Mouse (Mus musculus): Measurements from ENCODE around the gene Sectm1b.
A peak's percentile ranks its signal among the peaks of the same experiment; 100 is the strongest.
"Not testable (repeated sequence)": the region's sequence is repeated elsewhere in the genome, so short reads cannot be mapped to it uniquely, and the experiment has no call there.

The Sectm1b gene

DNA sequence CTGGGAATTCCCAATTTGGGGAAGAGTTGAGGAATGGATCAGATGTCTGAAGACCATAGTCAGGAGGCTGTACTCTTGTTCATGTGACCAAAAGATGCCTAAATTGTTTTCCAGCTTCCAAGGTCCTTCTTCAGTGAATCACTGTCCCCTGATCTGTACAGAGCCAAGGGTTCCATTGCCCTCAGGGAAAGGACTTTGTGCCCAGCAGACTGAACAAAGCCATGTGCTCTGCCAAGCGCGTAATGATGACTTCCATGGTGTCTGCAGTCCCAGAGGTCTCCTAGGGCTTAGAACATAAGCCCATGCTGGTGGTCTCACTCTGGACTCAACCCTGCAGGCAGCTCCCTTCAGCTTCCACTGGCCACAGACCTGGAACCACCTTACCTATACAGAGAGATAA lies 4.5 kb upstream of the Sectm1b start:
- DNase-seq = no peak

DNA sequence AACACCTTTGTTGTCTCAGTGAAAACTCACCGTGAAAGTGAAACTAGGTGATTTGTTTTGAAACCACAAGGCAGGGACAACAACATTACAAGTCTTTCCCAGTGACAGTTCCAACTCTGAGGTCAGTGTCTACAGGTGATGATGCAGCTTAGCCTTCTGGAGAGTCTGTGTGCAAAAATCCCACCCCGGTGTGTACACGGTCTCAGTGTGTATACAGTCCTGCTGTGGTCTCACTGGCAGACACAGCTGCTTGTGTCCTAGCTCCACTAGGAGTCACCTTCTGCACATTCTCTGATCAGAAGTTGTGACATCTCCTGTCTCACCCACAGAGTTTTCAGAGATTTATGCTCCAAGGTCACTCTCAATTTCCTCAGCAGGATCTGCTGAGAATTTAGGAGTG lies 828 bp upstream of the Sectm1b start:
- no peak for DNase-seq

DNA sequence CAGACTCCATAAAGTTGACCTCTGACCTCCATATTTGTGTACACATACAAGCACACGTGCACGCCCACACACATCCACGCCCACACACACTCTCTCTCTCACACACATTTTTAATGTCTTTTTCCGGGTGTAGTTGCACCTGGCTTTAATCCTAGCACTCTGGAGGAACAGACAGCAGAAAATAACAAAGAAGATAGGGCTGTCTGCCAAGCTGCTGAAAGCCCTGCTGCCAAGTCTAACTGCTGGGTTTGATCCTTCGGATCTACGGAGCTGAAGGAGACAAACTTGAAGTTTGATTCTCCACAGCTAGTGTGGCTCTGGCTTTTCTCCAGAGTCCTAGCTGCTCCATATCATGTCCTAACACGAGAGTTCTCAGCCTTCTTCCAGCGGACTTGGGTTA lies 1.8 kb downstream of the Sectm1b start:
- DNase-seq = no peak

- DNase-seq = not testable (repeated sequence)
Measured at GRCm38 (mm10) chr11:121060401-121061067, 2.8 kb downstream of the Sectm1b start.

DNA sequence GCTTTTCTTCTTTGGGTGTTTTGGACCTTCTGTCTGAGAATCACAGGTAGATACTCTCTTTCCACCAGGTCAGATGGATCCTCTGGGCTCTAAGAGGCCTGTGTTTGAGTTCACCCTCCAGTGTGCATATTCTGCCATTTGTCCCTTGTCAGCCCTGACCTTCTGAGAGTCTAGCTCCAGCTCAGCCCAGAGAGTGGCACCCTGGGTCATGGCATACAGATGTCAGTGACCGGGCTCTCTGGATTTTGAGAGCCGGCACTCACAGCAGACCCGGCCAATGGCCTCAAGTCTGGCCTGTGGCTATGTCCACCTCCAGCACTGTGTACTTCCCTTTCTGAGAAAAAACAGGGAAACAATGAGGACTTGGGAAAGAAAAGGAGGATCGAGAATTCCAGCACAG lies 3.9 kb downstream of the Sectm1b start:
- no peak for DNase-seq

DNA sequence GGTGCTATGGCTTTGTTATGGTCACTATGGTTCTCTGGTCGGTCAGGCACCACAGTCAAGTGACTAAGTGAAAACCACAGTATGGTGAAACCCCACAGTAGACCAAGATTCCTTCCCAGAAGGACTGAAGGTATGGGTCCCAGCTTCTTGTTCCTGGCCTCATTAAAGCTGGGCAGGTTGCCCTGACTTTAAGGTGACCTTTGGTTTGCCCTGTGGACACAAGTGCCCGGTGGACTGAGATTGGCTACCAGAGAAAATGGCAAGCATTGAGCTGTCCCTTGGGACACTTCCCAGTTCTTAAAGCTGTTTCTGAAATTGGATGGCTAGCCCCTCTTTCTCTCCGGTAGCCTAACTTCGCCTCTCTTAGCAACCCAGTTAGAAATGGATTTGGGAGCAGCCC lies 4.4 kb downstream of the Sectm1b start:
- no peak for DNase-seq

DNA sequence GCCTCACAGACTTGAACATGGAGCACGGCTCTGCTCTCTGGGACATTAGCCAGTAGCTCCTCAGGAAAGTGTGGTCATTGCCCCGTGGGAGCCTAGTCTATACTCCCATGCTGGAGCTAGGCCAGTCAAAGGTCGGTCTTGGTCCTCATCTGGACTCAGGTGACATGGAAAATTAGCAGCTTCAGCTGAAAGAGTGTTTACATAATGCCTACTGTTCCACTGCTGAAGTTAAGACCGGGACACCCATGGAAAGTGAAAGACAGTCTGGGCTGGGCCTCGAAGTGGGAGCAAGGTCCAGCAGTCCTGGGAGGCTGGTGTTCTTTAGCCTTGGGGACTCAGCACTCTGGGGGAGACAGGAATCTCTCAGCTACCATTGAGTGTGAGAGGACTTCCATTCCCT lies 5.2 kb downstream of the Sectm1b start:
- DNase-seq = no peak

DNA sequence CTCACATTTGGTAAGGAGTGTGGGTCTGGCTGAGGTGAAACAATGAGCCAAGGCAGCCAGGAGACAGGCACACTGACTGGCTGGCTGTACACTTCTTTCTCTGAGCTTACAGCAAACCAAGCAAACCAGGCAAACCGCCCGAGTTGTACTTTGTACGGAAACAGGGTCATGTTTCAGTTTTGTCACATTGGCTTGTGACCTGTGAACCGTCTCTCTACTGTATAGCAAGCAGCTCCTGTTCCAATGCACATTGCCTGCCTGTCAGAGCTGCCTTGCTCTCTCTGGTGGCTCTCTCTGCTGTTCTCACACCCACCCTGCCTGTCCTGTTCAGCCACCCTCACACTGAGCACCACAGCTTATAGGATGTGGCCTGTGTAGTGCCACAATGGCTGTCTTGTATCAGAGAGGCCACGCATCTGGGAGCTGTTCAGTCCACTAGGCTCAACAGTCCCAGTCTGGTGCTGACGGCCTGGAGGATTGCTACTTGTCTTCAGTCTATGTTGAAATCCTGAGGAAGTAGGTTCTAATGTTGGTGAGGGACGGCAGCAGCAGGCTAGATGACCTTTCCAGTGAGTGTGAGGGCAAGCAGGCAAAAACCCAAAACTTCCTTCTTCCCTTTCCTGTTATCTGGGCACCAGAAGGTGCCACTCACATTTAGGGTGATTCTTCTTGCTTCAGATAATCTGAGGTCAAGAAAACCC lies 6.7 kb downstream of the Sectm1b start:
- DNase-seq = no peak

DNA sequence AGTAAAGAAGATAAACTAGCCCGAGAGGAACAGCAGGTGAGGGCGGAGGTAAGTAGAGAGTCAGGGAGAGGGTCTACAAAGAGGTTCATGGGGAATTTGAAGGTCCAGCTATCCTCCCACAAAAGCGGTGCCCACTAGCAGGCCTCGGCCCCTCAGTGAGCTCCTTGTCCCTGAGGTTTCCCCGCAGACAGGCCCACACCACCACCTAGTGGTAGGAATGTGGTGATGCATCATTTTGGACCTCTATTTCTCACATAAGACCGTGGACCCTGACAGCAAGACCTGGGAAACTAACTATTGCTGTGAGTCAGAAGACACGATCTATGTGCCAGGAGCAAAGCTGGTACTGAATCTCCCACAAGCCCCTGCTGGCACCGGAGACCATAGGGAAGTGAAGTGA lies 9.8 kb downstream of the Sectm1b start:
- peak; percentile 79 for DNase-seq

DNA sequence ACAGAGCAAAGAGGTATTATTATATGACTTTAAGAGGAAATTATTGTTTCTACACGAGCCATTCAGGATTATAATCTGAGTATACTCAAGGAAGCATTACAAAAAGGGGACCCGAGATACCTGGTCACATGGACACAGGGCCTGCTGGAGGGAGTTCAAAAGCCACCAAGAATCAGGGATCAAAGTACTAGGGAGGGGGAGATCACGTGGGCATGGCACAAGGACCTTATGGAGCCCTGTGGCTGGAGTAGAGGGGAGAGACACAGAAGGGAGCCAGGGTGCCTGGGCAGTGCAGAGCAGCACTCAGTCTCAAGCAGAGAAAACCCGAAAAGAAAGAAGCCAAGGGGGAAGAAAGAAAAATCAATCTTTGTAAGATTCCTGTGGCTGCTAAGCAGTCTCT lies 11.0 kb downstream of the Sectm1b start:
- DNase-seq = no peak

DNA sequence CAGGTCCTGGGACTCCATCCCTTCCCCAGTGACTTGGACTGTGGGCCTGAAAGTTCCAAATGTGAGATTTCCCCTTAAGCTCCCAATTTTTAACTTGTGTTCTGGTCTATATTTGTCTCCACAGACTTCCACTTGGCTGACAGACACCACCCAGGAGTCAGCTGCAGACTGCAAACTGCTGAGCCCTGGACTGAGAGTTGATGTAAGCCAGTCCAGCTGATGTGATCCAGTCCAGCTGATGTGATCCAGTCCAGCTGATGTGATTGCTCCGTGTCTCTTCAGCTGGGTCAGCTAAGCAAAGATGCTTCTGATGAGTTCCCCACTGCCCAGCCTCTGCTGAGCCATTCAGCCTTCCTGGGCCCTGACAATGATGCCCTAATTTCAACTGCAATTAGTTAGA lies 11.6 kb downstream of the Sectm1b start:
- no peak for DNase-seq

DNA sequence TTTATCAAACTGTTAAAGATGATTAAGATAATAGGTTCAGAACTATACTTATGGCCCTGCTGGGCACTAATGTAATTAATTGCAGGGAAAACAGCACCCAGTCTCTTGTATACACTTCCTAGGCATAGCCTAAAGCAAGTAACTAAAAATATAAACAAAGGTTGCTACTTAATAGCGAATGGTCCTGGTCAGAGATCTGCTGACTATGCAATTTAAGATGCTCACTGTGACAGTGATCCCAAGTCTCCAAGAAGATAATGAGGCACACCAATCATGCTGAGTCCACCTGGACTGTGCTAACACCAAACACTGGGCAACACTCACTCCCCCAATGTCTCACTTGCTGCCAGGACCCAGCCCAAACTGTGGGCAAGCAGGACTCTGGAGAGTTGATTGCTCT lies 13.5 kb downstream of the Sectm1b start:
- DNase-seq = no peak

GRCm38 (mm10) chr11:121047826-121048399 lies 15.5 kb downstream of the Sectm1b start:
- DNase-seq = no peak

- DNase-seq = no peak
Measured at GRCm38 (mm10) chr11:121045286-121045685, 18.1 kb downstream of the Sectm1b start.

- not testable (repeated sequence) for DNase-seq
Measured at GRCm38 (mm10) chr11:121043025-121043424, 20.3 kb downstream of the Sectm1b start.

- DNase-seq = no peak
Measured at GRCm38 (mm10) chr11:121042480-121042879, 20.9 kb downstream of the Sectm1b start.

- no peak for DNase-seq
Measured at GRCm38 (mm10) chr11:121041636-121042035, 21.7 kb downstream of the Sectm1b start.

DNA sequence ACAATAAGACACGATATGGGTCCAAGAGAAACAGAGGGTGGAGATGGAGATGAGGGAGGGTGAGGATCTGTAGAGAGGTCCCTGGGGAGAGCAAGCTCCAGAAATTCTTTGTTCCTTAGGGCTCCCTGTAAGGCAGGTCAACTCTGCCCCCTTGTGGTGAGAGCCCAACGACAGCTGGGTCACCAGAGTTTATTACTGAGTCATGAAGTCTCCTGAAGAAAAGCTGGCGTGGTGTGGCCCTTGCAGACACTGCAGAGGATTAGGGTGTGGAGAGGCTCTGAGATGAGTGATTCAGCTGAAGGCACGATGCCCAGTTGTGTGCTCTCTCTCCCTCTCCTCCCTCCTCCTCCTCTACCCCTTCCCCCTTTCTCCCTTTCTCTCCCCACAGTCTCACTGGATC lies 22.2 kb downstream of the Sectm1b start:
- peak; percentile 75 for DNase-seq

GRCm38 (mm10) chr11:121039302-121039701 lies 24.1 kb downstream of the Sectm1b start, which contains the start of gene Cd7:
Gene Cd7 (minus strand): TSS chr11:121039418.
- DNase-seq = no peak

- DNase-seq = no peak
Measured at GRCm38 (mm10) chr11:121038366-121039240, 24.8 kb downstream of the Sectm1b start.

DNA sequence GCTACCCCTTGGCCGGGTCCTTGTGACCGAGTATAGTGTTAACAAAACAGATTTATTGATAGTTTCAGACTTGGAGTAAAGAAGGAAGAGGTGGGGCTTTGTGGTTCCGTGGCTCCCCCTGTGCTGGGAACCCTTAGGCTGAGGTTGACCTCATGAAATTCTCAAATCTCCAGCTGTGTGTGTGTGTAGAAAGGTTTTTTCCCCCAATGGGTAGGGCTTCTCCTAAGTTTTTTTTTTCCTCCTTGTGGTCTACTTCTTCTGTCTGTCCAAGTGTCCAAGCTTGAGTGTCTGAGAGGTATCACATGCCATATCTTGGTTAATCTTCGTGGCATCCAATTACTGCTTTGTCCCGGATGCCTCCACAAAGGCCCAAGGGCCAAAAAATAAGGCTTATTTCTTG lies 30.3 kb downstream of the Sectm1b start:
- no peak for DNase-seq

DNA sequence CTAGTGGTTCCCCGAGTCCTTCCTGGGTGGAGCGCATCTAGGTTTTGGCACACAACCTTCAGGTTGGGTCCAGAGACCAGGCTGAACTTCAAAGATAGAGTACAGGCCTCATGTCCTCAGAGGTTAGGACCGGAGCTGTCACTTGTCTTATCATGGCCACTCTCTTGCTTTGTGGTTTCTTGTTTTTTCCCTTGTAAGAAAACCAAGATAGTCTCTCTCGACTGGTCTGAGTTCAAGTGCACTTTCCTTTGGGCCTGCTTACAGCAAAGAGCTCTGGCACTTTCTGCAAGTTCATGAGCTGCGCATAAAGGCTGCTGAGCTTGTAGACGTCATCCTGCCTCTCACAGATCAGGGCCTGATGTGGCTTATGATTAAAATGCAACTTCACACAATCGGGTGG lies 36.1 kb downstream of the Sectm1b start:
- DNase-seq = no peak

DNA sequence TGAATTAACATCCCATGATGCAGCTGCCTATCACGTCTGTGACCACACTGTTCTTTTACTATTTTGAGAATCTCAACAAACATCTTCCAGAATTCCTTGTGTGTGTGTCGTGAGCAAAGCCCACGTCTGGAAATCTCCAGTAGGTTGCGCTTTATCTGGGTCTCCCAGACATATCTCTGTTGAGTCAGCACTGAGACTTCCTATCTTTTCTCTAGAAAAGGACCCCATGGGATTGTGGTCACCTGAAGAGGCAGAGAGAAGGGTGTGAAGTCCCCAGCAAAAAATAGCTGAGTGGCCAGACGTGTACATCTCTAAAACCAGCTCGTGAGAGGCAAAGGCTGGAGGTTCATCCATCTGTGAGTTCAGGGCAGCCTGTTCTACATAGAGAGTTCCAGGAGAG lies 39.2 kb downstream of the Sectm1b start:
- no peak for DNase-seq

Data from cerebellum, adult 8-10 months (tissue).